Mouse (Mus musculus) heart, adult 9 months (tissue): ENCODE data around the gene Ergic1.

ENCODE experiments used
- DNase-seq, 2 experiments: peaks; one replicate each; pipeline ENCODE4 v3.0.0; 2022; ENCODE audit warnings: low spot score in 2 of 2

Ergic1 gene

GRCm38 (mm10) chr17:26561290-26561640, at the start of gene Ergic1:
Ergic1 (plus strand) TSS chr17:26561489.
- DNase-seq = peak; percentile 89 to 90

DNA sequence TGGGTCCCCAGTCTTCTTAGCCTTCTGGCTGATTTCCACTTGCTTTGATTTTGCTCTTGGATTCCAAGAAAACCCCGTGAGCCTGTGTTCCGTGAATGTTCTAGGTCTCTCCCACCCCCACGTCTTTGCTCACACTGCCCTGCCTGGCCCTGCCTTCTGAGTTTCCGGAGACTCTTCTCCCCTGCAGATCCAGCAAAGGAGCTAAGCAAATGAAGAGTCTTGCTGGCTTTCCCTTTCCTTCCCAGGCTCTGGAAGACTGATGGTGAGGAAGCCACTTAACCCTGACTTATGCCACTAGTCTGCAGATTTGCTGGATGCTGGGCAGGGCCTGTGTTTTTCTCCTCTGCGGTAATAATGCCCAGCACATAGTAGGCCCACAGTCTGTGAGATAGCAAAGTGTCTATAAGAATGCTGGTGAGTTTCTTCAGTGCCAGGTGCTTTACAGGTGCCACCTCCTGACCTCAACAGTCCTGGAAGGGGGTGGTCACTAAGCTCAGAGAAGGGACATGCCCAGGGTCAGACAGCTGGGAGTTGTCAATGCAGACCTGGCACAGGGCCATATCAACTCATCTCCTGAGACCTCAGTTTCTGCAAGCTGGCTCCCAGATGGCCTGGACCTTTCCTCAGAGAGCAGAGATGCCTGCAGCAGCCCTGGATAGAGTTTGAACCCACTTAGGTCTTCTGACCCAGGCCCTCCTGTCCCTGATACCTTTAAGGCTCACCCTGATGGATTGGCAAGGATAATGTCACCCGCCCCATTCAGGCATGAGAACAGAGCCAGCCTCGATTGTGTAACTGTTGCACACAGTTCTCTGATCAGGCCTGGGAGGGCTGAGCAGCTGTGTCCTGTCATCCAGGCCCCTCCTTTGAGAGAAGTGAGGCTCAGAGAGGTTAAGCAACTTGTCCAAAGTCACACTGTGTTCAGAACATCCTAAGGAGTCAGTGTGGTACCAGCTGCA, 49.2 kb upstream of the Ergic1 start:
- DNase-seq = peak; percentile 81 to 83

DNA sequence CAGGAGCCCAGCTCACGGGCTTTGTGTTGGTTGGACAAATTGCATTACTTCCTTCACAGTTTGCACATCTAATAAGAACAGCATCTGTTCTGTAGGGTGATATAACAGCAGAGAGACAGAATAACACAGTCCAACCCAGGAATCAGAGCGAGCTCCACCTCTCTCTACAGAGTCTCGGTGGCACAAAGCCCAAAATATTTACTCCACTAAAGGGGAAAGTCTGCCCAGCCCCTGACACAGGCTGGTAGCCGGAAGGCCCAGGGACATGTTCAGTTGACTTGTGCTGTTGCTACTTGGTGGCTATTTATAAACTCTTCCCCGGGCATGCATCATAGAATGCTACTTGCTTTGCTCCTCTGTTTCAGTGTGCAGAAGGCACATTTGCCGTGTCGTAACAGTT, 48.3 kb upstream of the Ergic1 start:
- DNase-seq = no peak

GRCm38 (mm10) chr17:26513459-26514290, 47.6 kb upstream of the Ergic1 start:
- no peak for DNase-seq

GRCm38 (mm10) chr17:26514581-26515030, 46.7 kb upstream of the Ergic1 start:
- no peak for DNase-seq

- DNase-seq = no peak
Observed at GRCm38 (mm10) chr17:26515675-26516074, 45.6 kb upstream of the Ergic1 start.

DNA sequence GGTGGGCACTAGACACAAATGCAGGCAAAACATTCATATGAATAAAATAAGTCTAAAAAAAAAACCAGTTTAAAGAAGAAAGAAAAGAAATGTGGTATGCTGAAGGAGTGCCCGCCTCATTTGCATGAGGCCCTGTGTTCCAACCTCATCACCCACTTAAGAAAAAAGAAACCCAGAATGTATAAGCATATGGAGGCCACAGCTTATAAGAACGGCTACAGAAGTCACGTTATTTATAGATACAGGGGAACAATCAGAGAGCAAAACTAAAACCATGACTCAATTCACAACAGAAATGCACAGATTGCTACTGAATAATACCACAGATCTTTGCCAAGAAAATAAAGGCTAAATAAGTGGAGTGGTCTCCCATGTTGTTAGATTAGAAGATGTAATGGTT, 43.0 kb upstream of the Ergic1 start:
- DNase-seq = no peak

- no peak for DNase-seq
Observed at GRCm38 (mm10) chr17:26522711-26523110, 38.6 kb upstream of the Ergic1 start.

- no peak for DNase-seq
Observed at GRCm38 (mm10) chr17:26524316-26524715, 37.0 kb upstream of the Ergic1 start.

DNA sequence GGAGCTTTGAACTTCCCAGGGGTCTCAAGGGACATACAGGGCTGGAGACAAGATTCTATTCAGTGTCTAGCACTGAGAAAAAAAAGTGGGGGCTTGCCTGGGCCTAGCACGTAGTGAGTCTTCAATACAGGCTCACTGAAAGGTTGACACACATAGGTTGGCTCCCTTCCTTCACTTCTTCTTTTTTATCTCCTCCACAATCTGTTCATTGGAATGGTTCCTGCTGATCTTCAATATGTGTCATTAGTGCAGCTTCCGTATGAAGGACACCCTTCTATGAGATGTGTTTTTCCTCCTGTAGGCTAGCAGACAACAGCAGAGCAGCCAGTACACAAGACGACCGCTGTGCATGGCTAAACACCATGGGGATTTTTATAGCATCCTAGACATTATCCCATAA, 36.5 kb upstream of the Ergic1 start:
- no peak for DNase-seq

GRCm38 (mm10) chr17:26525316-26525715, 36.0 kb upstream of the Ergic1 start:
- DNase-seq = peak in 1 of 2 experiments; percentile 77

DNA sequence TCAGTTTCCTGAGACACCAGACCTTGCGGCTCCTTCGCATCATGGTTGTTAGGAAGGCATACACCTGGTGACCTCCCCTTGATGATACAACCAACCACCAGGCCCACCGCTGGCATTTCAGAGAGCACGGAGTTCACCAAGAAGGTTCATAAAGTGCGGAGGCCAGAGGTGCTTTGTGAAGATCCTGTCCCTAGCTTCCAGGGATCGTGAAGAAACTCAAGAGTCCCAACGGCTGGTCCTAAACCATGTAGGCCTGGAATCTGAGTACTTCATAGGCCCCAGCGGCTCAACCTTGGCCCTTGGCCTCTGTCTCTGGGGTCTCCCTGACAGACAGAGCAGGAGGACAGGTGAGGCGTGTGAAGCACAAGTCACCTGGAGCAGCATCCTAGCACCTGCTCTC, 34.0 kb upstream of the Ergic1 start:
- no peak for DNase-seq

DNA sequence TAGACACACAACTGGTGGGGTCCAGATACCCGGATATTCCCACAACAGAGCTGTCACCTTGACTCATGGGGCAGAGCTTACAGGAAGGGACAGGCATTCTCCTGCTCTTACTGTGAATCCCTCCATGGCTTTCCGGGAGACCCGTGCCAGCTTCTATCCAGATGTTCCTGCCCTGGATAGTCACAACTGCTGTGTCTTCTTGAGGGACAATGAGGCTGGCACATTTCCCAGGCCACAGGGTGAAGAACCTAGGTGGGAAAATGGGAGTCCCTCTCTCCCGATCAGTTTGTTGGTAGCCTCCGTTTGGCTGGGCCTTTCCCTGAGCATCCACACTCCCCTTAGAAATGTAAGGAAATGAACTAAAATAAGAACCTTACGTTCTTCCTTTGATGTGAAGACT, 32.5 kb upstream of the Ergic1 start:
- DNase-seq = no peak

DNA sequence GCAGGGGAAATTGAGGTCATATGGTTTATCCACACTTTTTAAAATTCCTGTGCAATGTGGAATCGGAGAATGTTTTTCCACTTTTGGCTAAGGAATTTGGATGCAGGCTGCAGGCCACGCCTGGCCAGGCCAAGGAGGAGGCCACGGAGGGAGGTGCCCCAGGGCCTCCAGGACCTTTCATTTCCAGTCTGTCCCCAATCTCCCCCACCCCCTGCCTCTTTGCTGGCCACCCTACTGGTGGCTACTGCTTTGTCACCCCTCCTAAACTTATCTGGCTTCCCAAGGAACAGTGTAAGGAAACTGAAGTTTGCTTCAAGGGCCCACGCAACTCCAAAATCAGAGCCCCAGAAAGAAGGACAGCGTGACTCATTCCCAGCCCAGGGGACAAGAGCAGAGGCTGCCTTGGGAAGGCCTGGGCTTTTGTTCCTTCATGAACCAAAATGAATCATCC, 31.5 kb upstream of the Ergic1 start:
- DNase-seq = peak; percentile 82 to 83

GRCm38 (mm10) chr17:26530590-26531081, 30.7 kb upstream of the Ergic1 start:
- peak; percentile 90 for DNase-seq

DNA sequence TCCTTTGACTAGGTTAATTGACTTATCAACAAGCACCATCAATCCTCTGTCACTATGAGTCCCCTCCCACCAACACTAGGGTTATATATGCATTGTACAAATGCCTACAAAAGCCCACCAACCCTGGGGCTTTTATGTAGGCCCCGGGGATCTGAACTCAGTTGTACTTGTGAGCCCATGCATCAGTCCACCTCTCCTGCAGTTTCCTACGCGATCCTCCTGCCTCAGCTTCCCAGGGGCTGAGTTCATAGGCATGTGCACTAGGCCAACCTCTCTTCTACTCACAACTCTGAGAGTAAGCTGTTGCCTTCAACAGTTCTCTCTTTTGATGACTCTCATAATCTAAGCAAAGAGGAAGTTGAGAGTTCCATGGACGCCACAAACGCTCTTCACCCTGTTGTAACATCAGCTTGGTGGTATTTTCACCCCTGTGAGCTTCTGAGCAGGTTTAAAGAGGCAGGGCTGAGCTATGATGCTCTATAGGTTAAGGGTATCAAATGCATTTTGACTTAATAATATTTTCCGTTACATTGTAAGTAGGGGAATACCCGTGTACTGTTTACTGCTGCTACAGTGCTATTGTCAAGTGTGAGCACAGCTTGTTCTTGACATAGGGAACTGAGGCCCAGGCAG, 29.8 kb upstream of the Ergic1 start:
- no peak for DNase-seq

- no peak for DNase-seq
Observed at GRCm38 (mm10) chr17:26532476-26533045, 28.7 kb upstream of the Ergic1 start.

GRCm38 (mm10) chr17:26533871-26534372, 27.4 kb upstream of the Ergic1 start:
- DNase-seq = no peak

DNA sequence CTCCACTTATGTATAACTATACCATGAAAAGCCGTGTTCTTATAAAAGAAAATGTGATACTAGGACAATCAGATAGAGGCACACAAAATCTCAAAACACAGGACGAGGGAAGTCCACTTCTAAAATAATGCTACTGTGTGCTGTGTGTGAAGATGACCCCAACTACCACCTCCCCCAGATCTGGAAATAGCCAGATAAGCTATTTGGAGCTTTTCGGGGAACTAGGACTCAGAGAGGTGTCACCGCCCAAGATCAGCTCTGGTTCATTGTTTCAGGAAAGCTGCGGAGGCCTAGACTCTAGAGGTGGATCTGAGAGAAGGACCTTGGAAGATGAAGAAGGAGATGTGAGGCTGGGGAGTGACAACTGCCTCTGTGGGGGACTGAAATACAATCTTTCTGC, 26.6 kb upstream of the Ergic1 start:
- no peak for DNase-seq

DNA sequence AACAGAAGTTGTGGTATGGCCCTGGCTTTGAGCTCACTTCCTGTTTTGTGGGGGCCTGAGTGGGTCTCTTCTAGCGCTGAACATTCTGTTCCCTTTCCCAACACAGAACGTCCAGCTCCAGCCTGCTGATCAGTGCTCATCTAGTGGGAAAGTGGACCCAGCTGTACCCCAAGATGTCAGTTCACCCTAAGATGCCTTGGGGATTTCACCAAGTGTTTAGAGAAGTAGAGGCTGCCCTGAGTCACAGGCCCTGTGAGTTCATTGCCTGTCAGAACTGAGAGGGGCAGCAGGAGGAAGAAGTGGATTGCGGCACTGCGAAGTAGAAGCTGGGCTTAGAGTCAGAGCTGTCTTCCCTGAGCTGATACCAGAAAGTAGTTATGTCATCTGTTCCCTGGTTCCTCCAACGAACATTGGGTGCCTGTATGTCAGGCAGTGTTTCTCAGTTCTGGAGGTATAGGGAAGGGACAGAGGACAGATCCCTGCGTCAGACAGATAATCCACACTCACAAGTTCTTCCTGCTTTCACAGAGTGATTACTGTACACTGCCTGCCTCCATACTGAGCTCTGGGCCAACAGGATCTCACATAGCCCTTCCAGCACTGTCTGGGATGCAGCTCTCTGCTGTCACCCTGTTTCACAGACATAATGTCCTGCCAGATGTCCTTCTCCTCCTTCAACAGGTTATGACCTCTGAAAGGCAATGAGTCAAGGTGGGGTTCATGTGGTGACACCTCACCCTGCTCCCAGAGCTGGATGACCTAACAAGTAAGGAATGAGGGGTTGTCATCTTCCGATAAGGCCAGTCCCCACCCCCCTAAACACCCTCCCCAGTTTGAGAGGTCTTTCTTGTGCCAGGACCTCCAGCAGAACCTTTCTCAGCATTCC, 25.8 kb upstream of the Ergic1 start:
- DNase-seq = peak in 1 of 2 experiments; percentile 74
